Mouse (Mus musculus): ENCODE results near the gene Tmem132c. TPM values are rescaled to one million over a fixed set of nuclear protein-coding genes. Genes with fewer than 3 reads are reported as not detected.

Gene Tmem132c
- total and polyA plus RNA-seq, 3 experiments = 0.14 to 0.43 TPM; not detected in 1

GRCm38 (mm10) chr5:127369812-127370211, 128.2 kb downstream of the Tmem132c start:
- no peaks in the 10 kb centered on the region for H3K79me2 ChIP-seq (replicated peaks; ENCODE audit: control insufficient read depth, insufficient read depth, low read length)
- H3K27me3 ChIP-seq (ENCODE audit: control insufficient read depth, insufficient read depth, low read length) = no peaks in the 10 kb centered on the region
- intact Hi-C loops (cut with DNase I) = no loop called here
- H3K9ac ChIP-seq (ENCODE audit: low read depth, low read length) = no peak overlapping the region
- WGBS = 81% methylated on average over 7 of the region's 7 CpGs
- no peak overlapping the region for H3K4me3 ChIP-seq
- no peak for TF ChIP-seq POLR2A (IDR thresholded peaks at IDR 0.05; ENCODE audit: insufficient read depth, low read depth, low read length)
- no peak for TF ChIP-seq EP300 (IDR thresholded peaks at IDR 0.05; ENCODE audit: insufficient read depth, low read depth, low read length)
- no peak for TF ChIP-seq CTCF (IDR thresholded peaks at IDR 0.05)
- no peaks in the 10 kb centered on the region for H3K36me3 ChIP-seq (ENCODE audit: control insufficient read depth, insufficient read depth, low read length)
- H3K27ac ChIP-seq = no peak overlapping the region
- no peak for DNase-seq
- no peaks in the 10 kb centered on the region for H3K4me1 ChIP-seq (ENCODE audit: control insufficient read depth, insufficient read depth, low read length)

- no peaks in the 10 kb centered on the region for H3K36me3 ChIP-seq (ENCODE audit: control insufficient read depth, insufficient read depth, low read length)
- TF ChIP-seq CTCF (IDR thresholded peaks at IDR 0.05) (no peak), POLR2A (IDR thresholded peaks at IDR 0.05; ENCODE audit: insufficient read depth, low read depth, low read length) (no peak)
- no peak overlapping the region for H3K9ac ChIP-seq (ENCODE audit: low read depth, low read length)
- intact Hi-C loops (cut with DNase I) = no loop called here
- no peak overlapping the region for H3K27ac ChIP-seq
- no peaks in the 10 kb centered on the region for H3K4me1 ChIP-seq (ENCODE audit: control insufficient read depth, insufficient read depth, low read length)
- no peaks in the 10 kb centered on the region for H3K79me2 ChIP-seq (replicated peaks; ENCODE audit: control insufficient read depth, insufficient read depth, low read length)
- no peak overlapping the region for H3K4me3 ChIP-seq
- WGBS = 38% methylated on average over 3 of the region's 3 CpGs
- H3K27me3 ChIP-seq (ENCODE audit: control insufficient read depth, insufficient read depth, low read length) = no peaks in the 10 kb centered on the region
- peak; percentile 22 to 29 for DNase-seq
Observed at GRCm38 (mm10) chr5:127370503-127370902, 128.9 kb downstream of the Tmem132c start.

- H3K4me3 ChIP-seq = no peak overlapping the region
- no peak for TF ChIP-seq CTCF (IDR thresholded peaks at IDR 0.05)
- peak; percentile 20 to 38 for DNase-seq
- no peak overlapping the region for H3K9ac ChIP-seq (ENCODE audit: low read depth, low read length)
- no peaks in the 10 kb centered on the region for H3K27me3 ChIP-seq (ENCODE audit: control insufficient read depth, insufficient read depth, low read length)
- H3K27ac ChIP-seq = no peak overlapping the region
- no peaks in the 10 kb centered on the region for H3K36me3 ChIP-seq (ENCODE audit: control insufficient read depth, insufficient read depth, low read length)
- H3K4me1 ChIP-seq (ENCODE audit: control insufficient read depth, insufficient read depth, low read length) = no peaks in the 10 kb centered on the region
- intact Hi-C loops (cut with DNase I) = no loop called here
- WGBS = 53% methylated on average over 9 of the region's 9 CpGs
- no peaks in the 10 kb centered on the region for H3K79me2 ChIP-seq (replicated peaks; ENCODE audit: control insufficient read depth, insufficient read depth, low read length)
Observed at GRCm38 (mm10) chr5:127374251-127374650, 132.6 kb downstream of the Tmem132c start.

- Histone ChIP-seq H3K27ac (no peak overlapping the region), H3K36me3 (ENCODE audit: control insufficient read depth, insufficient read depth, low read length) (no peaks in the 10 kb centered on the region), H3K79me2 (replicated peaks; ENCODE audit: control insufficient read depth, insufficient read depth, low read length) (no peaks in the 10 kb centered on the region), H3K9ac (ENCODE audit: low read depth, low read length) (no peak overlapping the region), H3K4me3 (no peak overlapping the region), H3K4me1 (ENCODE audit: control insufficient read depth, insufficient read depth, low read length) (no peaks in the 10 kb centered on the region), H3K27me3 (ENCODE audit: control insufficient read depth, insufficient read depth, low read length) (no peaks in the 10 kb centered on the region)
- DNase-seq = no peak
- no peak for TF ChIP-seq POLR2A (IDR thresholded peaks at IDR 0.05; ENCODE audit: insufficient read depth, low read depth, low read length)
- TF ChIP-seq EP300 (IDR thresholded peaks at IDR 0.05; ENCODE audit: insufficient read depth, low read depth, low read length) = no peak
- TF ChIP-seq CTCF (IDR thresholded peaks at IDR 0.05) = no peak
- 75% methylated on average over 3 of the region's 3 CpGs for WGBS
- intact Hi-C loops (cut with DNase I) = no loop called here
Observed at GRCm38 (mm10) chr5:127375654-127376053, 134.0 kb downstream of the Tmem132c start.

- Histone ChIP-seq H3K9ac (ENCODE audit: low read depth, low read length) (no peak overlapping the region), H3K36me3 (ENCODE audit: control insufficient read depth, insufficient read depth, low read length) (no peaks in the 10 kb centered on the region), H3K4me1 (ENCODE audit: control insufficient read depth, insufficient read depth, low read length) (no peaks in the 10 kb centered on the region), H3K79me2 (replicated peaks; ENCODE audit: control insufficient read depth, insufficient read depth, low read length) (no peaks in the 10 kb centered on the region), H3K27ac (no peak overlapping the region), H3K4me3 (no peak overlapping the region), H3K27me3 (ENCODE audit: control insufficient read depth, insufficient read depth, low read length) (no peaks in the 10 kb centered on the region)
- TF ChIP-seq EP300 (IDR thresholded peaks at IDR 0.05; ENCODE audit: insufficient read depth, low read depth, low read length) (no peak), POLR2A (IDR thresholded peaks at IDR 0.05; ENCODE audit: insufficient read depth, low read depth, low read length) (no peak), CTCF (IDR thresholded peaks at IDR 0.05) (no peak)
- intact Hi-C loops (cut with DNase I) = no loop called here
- DNase-seq = no peak
- 56% methylated on average over 5 of the region's 5 CpGs for WGBS
Observed at GRCm38 (mm10) chr5:127378521-127378920, 136.9 kb downstream of the Tmem132c start.

GRCm38 (mm10) chr5:127379351-127379750, 137.7 kb downstream of the Tmem132c start:
- TF ChIP-seq CTCF (IDR thresholded peaks at IDR 0.05) (no peak), EP300 (IDR thresholded peaks at IDR 0.05; ENCODE audit: insufficient read depth, low read depth, low read length) (no peak), POLR2A (IDR thresholded peaks at IDR 0.05; ENCODE audit: insufficient read depth, low read depth, low read length) (no peak)
- 40% methylated on average over 2 of the region's 2 CpGs for WGBS
- Histone ChIP-seq H3K4me1 (ENCODE audit: control insufficient read depth, insufficient read depth, low read length) (no peaks in the 10 kb centered on the region), H3K27me3 (ENCODE audit: control insufficient read depth, insufficient read depth, low read length) (no peaks in the 10 kb centered on the region), H3K79me2 (replicated peaks; ENCODE audit: control insufficient read depth, insufficient read depth, low read length) (no peaks in the 10 kb centered on the region), H3K9ac (ENCODE audit: low read depth, low read length) (no peak overlapping the region), H3K36me3 (ENCODE audit: control insufficient read depth, insufficient read depth, low read length) (no peaks in the 10 kb centered on the region), H3K4me3 (no peak overlapping the region), H3K27ac (no peak overlapping the region)
- intact Hi-C loops (cut with DNase I) = no loop called here
- peak in 1 of 2 experiments; percentile 8 for DNase-seq

Measured in heart, adult 2 months (tissue).